Mouse (Mus musculus) lung, postnatal 0 days (tissue): ENCODE measurements around the gene Slc19a2.

Experiments
- CTCF ChIP-seq: IDR thresholded peaks from 2 replicates; pipeline ENCODE4 v1.5.1; 2016; ENCODE audit warnings: antibody characterized with exemption, mild to moderate bottlenecking
- EP300 ChIP-seq: IDR thresholded peaks from 2 replicates; pipeline ENCODE4 v1.6.1; 2016; ENCODE audit warnings: antibody characterized with exemption, mild to moderate bottlenecking, control low read depth

- TF ChIP-seq CTCF (no peak), EP300 (no peak)
These were observed 30.5 kb downstream of the Slc19a2 start for GRCm38 (mm10) chr1:164279332-164279731.
